Mouse (Mus musculus) lung, adult 18-20 months (tissue): ENCODE measurements at regions not wholly inside any gene's neighbourhood (a gene's known extent, or its start where the extent isn't known, plus 50 kb on each side); places are given as distances from the start of the nearest gene placed in this dataset.
A peak's percentile ranks its signal among the peaks of the same experiment; 100 is the strongest.

Source experiments
- DNase-seq, 2 experiments: peaks; one replicate each; pipeline ENCODE4 v3.0.0; 2022; ENCODE audit warnings: mixed read lengths in 2 of 2

GRCm38 (mm10) chr4:140463296-140463695 is 202.5 kb downstream of the Arhgef10l start:
- no peak for DNase-seq

GRCm38 (mm10) chr4:140461317-140461716 is 204.5 kb downstream of the Arhgef10l start:
- DNase-seq = no peak

GRCm38 (mm10) chr4:140449062-140449461 is 202.5 kb upstream of the Igsf21 start:
- DNase-seq = no peak

- DNase-seq = no peak
Observed at GRCm38 (mm10) chr4:140446455-140446854, 199.9 kb upstream of the Igsf21 start.

- DNase-seq = no peak
Observed at GRCm38 (mm10) chr4:140445931-140446330, 199.3 kb upstream of the Igsf21 start.

- no peak for DNase-seq
Observed at GRCm38 (mm10) chr4:140443221-140443620, 196.6 kb upstream of the Igsf21 start.

- no peak for DNase-seq
Observed at GRCm38 (mm10) chr4:140441805-140442204, 195.2 kb upstream of the Igsf21 start.

GRCm38 (mm10) chr4:140439856-140440255 is 193.3 kb upstream of the Igsf21 start:
- peak in 1 of 2 experiments; percentile 7 for DNase-seq

GRCm38 (mm10) chr4:140436030-140436429 is 189.4 kb upstream of the Igsf21 start:
- no peak for DNase-seq

GRCm38 (mm10) chr4:140433744-140434542 is 187.4 kb upstream of the Igsf21 start:
- DNase-seq = peak; percentile 27 to 49

- no peak for DNase-seq
Observed at GRCm38 (mm10) chr4:140432101-140432500, 185.5 kb upstream of the Igsf21 start.

- DNase-seq = no peak
Observed at GRCm38 (mm10) chr4:140427039-140427438, 180.5 kb upstream of the Igsf21 start.

GRCm38 (mm10) chr4:140423791-140424190 is 177.2 kb upstream of the Igsf21 start:
- DNase-seq = no peak

GRCm38 (mm10) chr4:140421926-140422585 is 175.5 kb upstream of the Igsf21 start:
- DNase-seq = peak; percentile 29 to 43

GRCm38 (mm10) chr4:140419720-140420412 is 173.3 kb upstream of the Igsf21 start:
- peak; percentile 8 to 36 for DNase-seq

- no peak for DNase-seq
Observed at GRCm38 (mm10) chr4:140412312-140412930, 165.8 kb upstream of the Igsf21 start.

GRCm38 (mm10) chr4:140408446-140408845 is 161.9 kb upstream of the Igsf21 start:
- no peak for DNase-seq

GRCm38 (mm10) chr4:140406913-140407312 is 160.3 kb upstream of the Igsf21 start:
- DNase-seq = no peak

- no peak for DNase-seq
Observed at GRCm38 (mm10) chr4:140405993-140406881, 159.7 kb upstream of the Igsf21 start.

- DNase-seq = no peak
Observed at GRCm38 (mm10) chr4:140405427-140405826, 158.8 kb upstream of the Igsf21 start.

GRCm38 (mm10) chr4:140403128-140403527 is 156.5 kb upstream of the Igsf21 start:
- DNase-seq = no peak

GRCm38 (mm10) chr4:140402319-140402718 is 155.7 kb upstream of the Igsf21 start:
- no peak for DNase-seq
